Mouse (Mus musculus) liver, embryonic 12.5 days (tissue): ENCODE data around the gene Tpst2. TPM values are rescaled to one million over a fixed set of nuclear protein-coding genes. Genes with fewer than 3 reads are reported as not detected.

Experiments
- ATAC-seq: fragments of 200-750 bp; cut with Nextera tagmentation; 2 replicates; pipeline ENCODE4 v1.8.0; 2017; ENCODE audit warnings: moderate number of reproducible peaks, mild to moderate bottlenecking, moderate library complexity
- H3K27ac ChIP-seq: fragments of 300-500 bp; sonication (generic); 2 replicates; pipeline ENCODE4 v1.5.1; 2016; ENCODE audit warnings: mild to moderate bottlenecking
- H3K27me3 ChIP-seq: fragments of 300-500 bp; sonication (generic); replicated peaks from 2 replicates; pipeline ENCODE4 v1.6.1; 2016; ENCODE audit warnings: mild to moderate bottlenecking, moderate library complexity
- H3K36me3 ChIP-seq: fragments of 300-500 bp; sonication (generic); 2 replicates; pipeline ENCODE4 v1.6.1; 2016; ENCODE audit warnings: mild to moderate bottlenecking, moderate library complexity
- H3K4me1 ChIP-seq: fragments of 300-500 bp; sonication (generic); 2 replicates; pipeline ENCODE4 v1.6.1; 2016
- H3K4me2 ChIP-seq: fragments of 300-500 bp; sonication (generic); 2 replicates; pipeline ENCODE4 v1.6.1; 2016; ENCODE audit warnings: mild to moderate bottlenecking, moderate library complexity
- H3K4me3 ChIP-seq: fragments of 300-500 bp; sonication (generic); 2 replicates; pipeline ENCODE4 v1.5.1; 2016; ENCODE audit warnings: mild to moderate bottlenecking, moderate library complexity
- H3K9ac ChIP-seq: fragments of 300-500 bp; sonication (generic); 2 replicates; pipeline ENCODE4 v1.6.1; 2016; ENCODE audit warnings: mild to moderate bottlenecking, moderate library complexity
- H3K9me3 ChIP-seq: fragments of 300-500 bp; sonication (generic); replicated peaks from 2 replicates; pipeline ENCODE4 v1.6.1; 2016; ENCODE audit warnings: mild to moderate bottlenecking, moderate library complexity
- WGBS: fragments of 180-500 bp; shearing (Covaris S2); methylation state at CpG from one replicate; pipeline ENCODE4 v1.1.7; 2016; ENCODE audit not compliant: insufficient replicate concordance; 5-methylcytosine and 5-hydroxymethylcytosine counted together
- polyA plus RNA-seq: library from polyadenylated mRNA; unstranded; fragments of >200 nt; fragmentation: Nextera tagmentation; extraction: Ambion mirVana; gene quantifications from 2 replicates; pipeline ENCODE4 v1.2.1, GENCODE M21; 2016

Gene Tpst2
- polyA plus RNA-seq, 1 experiment from 2014 or later: 45.1 TPM

- Histone ChIP-seq H3K9me3 (no peaks in the 10 kb centered on the region), H3K9ac (peak overlapping the region; percentile 9; the same call in 1 of the 2 replicates), H3K4me2 (peak overlapping the region; percentile 39), H3K36me3 (peaks cover 16% of the 10 kb centered on the region; the same call in 1 of the 2 replicates), H3K27ac (peak overlapping the region; percentile 74), H3K4me1 (peaks cover 98% of the 10 kb centered on the region), H3K4me3 (no peak overlapping the region), H3K27me3 (no peaks in the 10 kb centered on the region)
- WGBS: 31% methylated on average over 7 of the region's 7 CpGs
- ATAC-seq: no peak
These were observed 7.7 kb downstream of the Tpst2 start for GRCm38 (mm10) chr5:112284203-112284582.

- WGBS: 78% methylated on average over 7 of the region's 7 CpGs
- Histone ChIP-seq H3K4me1 (peaks cover 96% of the 10 kb centered on the region), H3K27ac (no peak overlapping the region)
These were observed 9.1 kb downstream of the Tpst2 start for GRCm38 (mm10) chr5:112285548-112286085.

GRCm38 (mm10) chr5:112286608-112286983 lies 10.1 kb downstream of the Tpst2 start:
- no peak; the same call in 1 of the 2 replicates for ATAC-seq
- 31% methylated on average over 2 of the region's 2 CpGs for WGBS
- Histone ChIP-seq H3K27me3 (no peaks in the 10 kb centered on the region), H3K9ac (no peak overlapping the region), H3K4me3 (no peak overlapping the region), H3K4me1 (peaks cover 94% of the 10 kb centered on the region), H3K9me3 (no peaks in the 10 kb centered on the region), H3K36me3 (peaks cover 16% of the 10 kb centered on the region; the same call in 1 of the 2 replicates), H3K4me2 (peak overlapping the region; percentile 4; the same call in 1 of the 2 replicates), H3K27ac (peak overlapping the region; percentile 61)

More at GRCm38 (mm10) chr5:112285548-112286085, 9.1 kb downstream of the Tpst2 start:
- no peaks in the 10 kb centered on the region for H3K27me3 ChIP-seq
- peaks cover 16% of the 10 kb centered on the region; the same call in 1 of the 2 replicates for H3K36me3 ChIP-seq
- H3K4me3 ChIP-seq: no peak overlapping the region
- H3K9me3 ChIP-seq: no peaks in the 10 kb centered on the region
- no peak overlapping the region for H3K4me2 ChIP-seq
- ATAC-seq: no peak
- 0 out of 2 replicates have a peak overlapping the region, but pooled peaks have one; percentile 7 for H3K9ac ChIP-seq

- no peaks in the 10 kb centered on the region for H3K9me3 ChIP-seq
- H3K27ac ChIP-seq: peak overlapping the region; percentile 61
- H3K9ac ChIP-seq: no peak overlapping the region
- ATAC-seq: no peak
- H3K4me2 ChIP-seq: peak overlapping the region; percentile 4; the same call in 1 of the 2 replicates
- no peaks in the 10 kb centered on the region for H3K27me3 ChIP-seq
- H3K36me3 ChIP-seq: peaks cover 16% of the 10 kb centered on the region; the same call in 1 of the 2 replicates
- H3K4me1 ChIP-seq: peaks cover 94% of the 10 kb centered on the region
- WGBS: 23% methylated on average over 11 of the region's 11 CpGs
- no peak overlapping the region for H3K4me3 ChIP-seq
These were observed 10.6 kb downstream of the Tpst2 start for GRCm38 (mm10) chr5:112286984-112287641.

GRCm38 (mm10) chr5:112287652-112288051 lies 11.2 kb downstream of the Tpst2 start:
- ATAC-seq: no peak
- 0 out of 2 replicates have a peak overlapping the region, but pooled peaks have one; percentile 4 for H3K4me2 ChIP-seq
- H3K9me3 ChIP-seq: no peaks in the 10 kb centered on the region
- peak overlapping the region; percentile 61 for H3K27ac ChIP-seq
- 72% methylated on average over 2 of the region's 2 CpGs for WGBS
- peaks cover 16% of the 10 kb centered on the region; the same call in 1 of the 2 replicates for H3K36me3 ChIP-seq
- no peak overlapping the region for H3K9ac ChIP-seq
- H3K4me1 ChIP-seq: peaks cover 94% of the 10 kb centered on the region
- H3K4me3 ChIP-seq: no peak overlapping the region
- no peaks in the 10 kb centered on the region for H3K27me3 ChIP-seq

GRCm38 (mm10) chr5:112288193-112289141 lies 12.0 kb downstream of the Tpst2 start:
- H3K9ac ChIP-seq: no peak overlapping the region
- H3K9me3 ChIP-seq: no peaks in the 10 kb centered on the region
- 58% methylated on average over 9 of the region's 9 CpGs for WGBS
- peaks cover 16% of the 10 kb centered on the region; the same call in 1 of the 2 replicates for H3K36me3 ChIP-seq
- peak overlapping the region; percentile 61; the same call in 1 of the 2 replicates for H3K27ac ChIP-seq
- H3K4me3 ChIP-seq: no peak overlapping the region
- no peak for ATAC-seq
- H3K27me3 ChIP-seq: no peaks in the 10 kb centered on the region
- peaks cover 94% of the 10 kb centered on the region for H3K4me1 ChIP-seq
- peak overlapping the region; percentile 13; the same call in 1 of the 2 replicates for H3K4me2 ChIP-seq

GRCm38 (mm10) chr5:112289236-112289635 lies 12.7 kb downstream of the Tpst2 start:
- Histone ChIP-seq H3K36me3 (peaks cover 16% of the 10 kb centered on the region; the same call in 1 of the 2 replicates), H3K4me1 (peaks cover 94% of the 10 kb centered on the region), H3K4me2 (no peak overlapping the region), H3K9me3 (no peaks in the 10 kb centered on the region), H3K4me3 (no peak overlapping the region), H3K27me3 (no peaks in the 10 kb centered on the region), H3K27ac (no peak overlapping the region), H3K9ac (no peak overlapping the region)
- no peak for ATAC-seq
- WGBS: 71% methylated on average over 8 of the region's 8 CpGs

- H3K4me3 ChIP-seq: no peak overlapping the region
- no peak overlapping the region for H3K27ac ChIP-seq
- H3K4me1 ChIP-seq: peaks cover 94% of the 10 kb centered on the region
- ATAC-seq: no peak
- H3K36me3 ChIP-seq: peaks cover 13% of the 10 kb centered on the region; the same call in 1 of the 2 replicates
- 76% methylated on average over 16 of the region's 16 CpGs for WGBS
- no peak overlapping the region for H3K9ac ChIP-seq
- H3K9me3 ChIP-seq: no peaks in the 10 kb centered on the region
- no peaks in the 10 kb centered on the region for H3K27me3 ChIP-seq
- H3K4me2 ChIP-seq: no peak overlapping the region
These were observed 13.5 kb downstream of the Tpst2 start for GRCm38 (mm10) chr5:112289819-112290535.

GRCm38 (mm10) chr5:112290536-112290880 lies 14.0 kb downstream of the Tpst2 start:
- Histone ChIP-seq H3K4me2 (no peak overlapping the region), H3K4me1 (peaks cover 94% of the 10 kb centered on the region), H3K27me3 (no peaks in the 10 kb centered on the region), H3K9me3 (no peaks in the 10 kb centered on the region), H3K4me3 (no peak overlapping the region), H3K27ac (no peak overlapping the region), H3K36me3 (0 out of 2 replicates have a peak, but pooled peaks cover 8% of the 10 kb centered on the region), H3K9ac (no peak overlapping the region)
- WGBS: 88% methylated on average over 8 of the region's 8 CpGs
- no peak for ATAC-seq

GRCm38 (mm10) chr5:112291866-112292265 lies 15.4 kb downstream of the Tpst2 start:
- Histone ChIP-seq H3K4me1 (peaks cover 96% of the 10 kb centered on the region), H3K4me2 (no peak overlapping the region)

More at GRCm38 (mm10) chr5:112291866-112292265, 15.4 kb downstream of the Tpst2 start:
- Histone ChIP-seq H3K27me3 (no peaks in the 10 kb centered on the region), H3K36me3 (peaks cover 1% of the 10 kb centered on the region; the same call in 1 of the 2 replicates), H3K27ac (0 out of 2 replicates have a peak overlapping the region, but pooled peaks have one; percentile 13), H3K9ac (no peak overlapping the region), H3K9me3 (no peaks in the 10 kb centered on the region), H3K4me3 (no peak overlapping the region)
- no peak for ATAC-seq
- 73% methylated on average over 5 of the region's 5 CpGs for WGBS
